23 mouse cellular contexts compared by ENCODE assay signal in the genomic region with DNA sequence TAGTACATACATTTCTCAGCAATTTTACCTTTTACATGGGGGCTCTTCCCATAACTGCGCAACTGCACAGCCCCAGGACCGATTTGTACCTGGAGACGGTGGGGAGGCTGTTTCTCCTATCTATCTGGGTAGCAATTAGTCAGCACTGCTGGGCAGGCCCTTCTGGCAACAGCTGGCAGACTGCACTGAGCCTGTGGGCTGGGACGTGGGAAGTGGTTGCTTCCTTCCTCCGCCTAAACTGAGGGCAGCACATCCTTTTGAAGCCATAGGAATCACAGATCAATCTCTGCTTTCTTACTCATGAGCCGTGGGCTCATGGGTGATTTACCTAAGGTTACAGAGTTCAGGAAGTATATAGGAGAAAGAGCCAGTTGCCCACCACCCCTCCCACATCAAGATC. TPM values are rescaled to one million over a fixed set of nuclear protein-coding genes. Genes with fewer than 3 reads are reported as not detected.
DNase-seq lines count a peak whose midpoint lies in the region; ATAC-seq and TF ChIP-seq lines count a peak whose summit lies in the region.
"Had no signal": no experiment of that assay in that cellular context is flagged by ENCODE, and none has a peak within 500 bp of the region (broad histone marks: within the 10 kb centered on the region; RNA-seq: fewer than 3 reads in every experiment).

No protein-coding gene starts in this region.

- intact Hi-C loops in left cerebral cortex, postnatal 25 days (cut with DNase I), result no loop called here
- intact Hi-C loops in left cerebral cortex, adult 2 months (cut with DNase I), result no loop called here
- intact Hi-C loops in heart, postnatal 25 days (cut with DNase I), result no loop called here

- 84% methylated on average over 6 of the region's 6 CpGs for WGBS in stomach, postnatal 0 days

- no peak overlapping the region for H3K4me3 ChIP-seq in left cerebral cortex, adult 2 months
- no peak overlapping the region for H3K4me3 ChIP-seq in stomach, postnatal 0 days (ENCODE audit: low read depth, low read length)
- H3K4me3 ChIP-seq: embryonic facial prominence, embryonic 12.5 days; heart, adult 2 months; heart, embryonic 15.5 days; hindbrain, embryonic 15.5 days had no signal

- H3K9me3 ChIP-seq in stomach, postnatal 0 days (ENCODE audit: control insufficient read depth, low read length), result no peaks in the 10 kb centered on the region
- H3K9me3 ChIP-seq: embryonic facial prominence, embryonic 12.5 days; heart, embryonic 15.5 days; hindbrain, embryonic 15.5 days had no signal

- ATAC-seq in hematopoietic stem cell, adult 5-6 weeks (replicated peaks in 1 of 2; ENCODE audit: insufficient read depth in 1 of 2, low FRiP score in 2 of 2, low TSS enrichment in 1 of 2, low read depth in 1 of 2, poor library complexity in 2 of 2, severe bottlenecking in 2 of 2), result peak; percentile 88 to 89
- ATAC-seq in stomach, postnatal 0 days (ENCODE audit: low FRiP score, low TSS enrichment), result no peak
- ATAC-seq: forebrain, embryonic 16.5 days had no signal

- peaks cover 26% of the 10 kb centered on the region for H3K36me3 ChIP-seq in stomach, postnatal 0 days (ENCODE audit: control insufficient read depth, insufficient read depth, low read length)

- H3K9ac ChIP-seq in stomach, postnatal 0 days (ENCODE audit: low read length), result no peak overlapping the region
- H3K9ac ChIP-seq: embryonic facial prominence, embryonic 12.5 days; heart, embryonic 15.5 days; hindbrain, embryonic 15.5 days had no signal

- H3K27me3 ChIP-seq in stomach, postnatal 0 days (ENCODE audit: control insufficient read depth, insufficient read depth, low read length), result no peaks in the 10 kb centered on the region
- H3K27me3 ChIP-seq: embryonic facial prominence, embryonic 12.5 days; heart, embryonic 15.5 days; hindbrain, embryonic 15.5 days had no signal

- no peaks in the 10 kb centered on the region for H3K4me1 ChIP-seq in stomach, postnatal 0 days (replicated peaks; ENCODE audit: control insufficient read depth, insufficient read depth)
- H3K4me1 ChIP-seq: embryonic facial prominence, embryonic 12.5 days; heart, embryonic 15.5 days; hindbrain, embryonic 15.5 days had no signal

- peak; percentile 34 to 36 for DNase-seq in left cerebral cortex, postnatal 25 days (ENCODE audit: low spot score in 2 of 2)
- DNase-seq in left cerebral cortex, adult 2 months (ENCODE audit: extremely low spot score in 1 of 2, low spot score in 2 of 2), result no peak
- peak; percentile 84 for DNase-seq in 416B (ENCODE audit: low read depth)
- peak; percentile 13 for DNase-seq in lung, postnatal 25 days (ENCODE audit: low spot score)
- DNase-seq in heart, postnatal 25 days (ENCODE audit: low spot score), result no peak
- DNase-seq in stomach, postnatal 0 days (ENCODE audit: low spot score), result no peak
- no peak for DNase-seq in cerebellum, adult 11 months
- DNase-seq: adrenal gland, adult 2 months; adrenal gland, postnatal 25 days; cerebellum, adult 8-10 months; cerebellum, postnatal 14 days; gastrocnemius, postnatal 14 days; heart, adult 2 months; heart, postnatal 14 days had no signal

- TF ChIP-seq EP300 in stomach, postnatal 0 days (optimal IDR thresholded peaks at IDR 0.05), result no peak

- no peak for TF ChIP-seq CTCF in left cerebral cortex, adult 2 months (IDR thresholded peaks at IDR 0.05)
- no peak for TF ChIP-seq CTCF in stomach, postnatal 0 days (IDR thresholded peaks at IDR 0.05; ENCODE audit: low read depth)

- H3K4me2 ChIP-seq in stomach, postnatal 0 days (replicated peaks; ENCODE audit: low read depth), result no peak overlapping the region
- H3K4me2 ChIP-seq: embryonic facial prominence, embryonic 12.5 days; heart, embryonic 11.5 days; heart, embryonic 15.5 days; hindbrain, embryonic 15.5 days had no signal

- H3K27ac ChIP-seq in left cerebral cortex, adult 2 months, result no peak overlapping the region
- no peak overlapping the region for H3K27ac ChIP-seq in stomach, postnatal 0 days (replicated peaks)
- H3K27ac ChIP-seq: embryonic facial prominence, embryonic 12.5 days; heart, adult 2 months; heart, embryonic 15.5 days; hindbrain, embryonic 15.5 days had no signal

RNA-seq across cellular contexts. Expression of gene Mrpl37, which starts 7.9 kb away (rescaled TPM):
- 10 to 100 TPM; 61.8 to 62.8 TPM for total RNA-seq in left cerebral cortex, postnatal 25 days (2021)
- total RNA-seq in left cerebral cortex, adult 2 months (2021), result 10 to 100 TPM; 56.3 to 64.9 TPM
- total RNA-seq in hematopoietic stem cell, adult 5-6 weeks (2017), result 36.6 and 39.7 TPM in 2 replicates
- 100 to 1,000 TPM; 110 to 111 TPM for total RNA-seq in heart, postnatal 25 days (2021)
- polyA plus RNA-seq in stomach, postnatal 0 days (2015; fragmentation: Nextera tagmentation; extraction: Ambion mirVana), result 52.6 and 54.6 TPM in 2 replicates

RNA-seq across cellular contexts. Expression of gene Cyb5rl, which starts 8.0 kb away (rescaled TPM):
- total RNA-seq in left cerebral cortex, postnatal 25 days (2021), result 1 to 10 TPM; 6.5 to 7.4 TPM
- total RNA-seq in left cerebral cortex, adult 2 months (2021), result 1 to 10 TPM; 7.4 to 8.8 TPM
- 5.4 and 6.2 TPM in 2 replicates for total RNA-seq in hematopoietic stem cell, adult 5-6 weeks (2017)
- 10 to 100 TPM; 14.2 to 17.8 TPM for total RNA-seq in heart, postnatal 25 days (2021)
- 5.6 and 6.2 TPM in 2 replicates for polyA plus RNA-seq in stomach, postnatal 0 days (2015; fragmentation: Nextera tagmentation; extraction: Ambion mirVana)

RNA-seq across cellular contexts. Expression of gene Cdcp2, which starts 37.9 kb away (rescaled TPM):
- total RNA-seq in left cerebral cortex, postnatal 25 days (2021), result not detected
- total RNA-seq in left cerebral cortex, adult 2 months (2021), result not detected
- not detected in 2 replicates for total RNA-seq in hematopoietic stem cell, adult 5-6 weeks (2017)
- not detected for total RNA-seq in heart, postnatal 25 days (2021)
- polyA plus RNA-seq in stomach, postnatal 0 days (2015; fragmentation: Nextera tagmentation; extraction: Ambion mirVana), result not detected in 2 replicates
- total RNA-seq: adrenal gland, adult 2 months; adrenal gland, postnatal 25 days; gastrocnemius, adult 18-20 months; gastrocnemius, postnatal 14 days; heart, adult 2 months; heart, postnatal 14 days had no signal
- polyA plus RNA-seq: cortical plate, adult 2 months; forebrain, embryonic 16.5 days; frontal cortex, adult 2 months; heart, adult 2 months; heart, embryonic 11.5 days; heart, embryonic 15.5 days had no signal

Comparison
In these comparisons a context has a peak if more than half of its experiments do, and no peak if none do; other contexts are left out.
1. DNase-seq: peak in left cerebral cortex, postnatal 25 days (2 of 2), 416B (single experiment) and lung, postnatal 25 days (single experiment); none in left cerebral cortex, adult 2 months (0 of 2), heart, postnatal 25 days (single experiment), stomach, postnatal 0 days (single experiment) and cerebellum, adult 11 months (single experiment).